Mouse (Mus musculus): ENCODE measurements around the gene Gabbr1. TPM values are rescaled to one million over a fixed set of nuclear protein-coding genes. Genes with fewer than 3 reads are reported as not detected.

Gabbr1 gene
- polyA plus RNA-seq, 1 experiment from 2014 or later: 6.9 TPM

DNA sequence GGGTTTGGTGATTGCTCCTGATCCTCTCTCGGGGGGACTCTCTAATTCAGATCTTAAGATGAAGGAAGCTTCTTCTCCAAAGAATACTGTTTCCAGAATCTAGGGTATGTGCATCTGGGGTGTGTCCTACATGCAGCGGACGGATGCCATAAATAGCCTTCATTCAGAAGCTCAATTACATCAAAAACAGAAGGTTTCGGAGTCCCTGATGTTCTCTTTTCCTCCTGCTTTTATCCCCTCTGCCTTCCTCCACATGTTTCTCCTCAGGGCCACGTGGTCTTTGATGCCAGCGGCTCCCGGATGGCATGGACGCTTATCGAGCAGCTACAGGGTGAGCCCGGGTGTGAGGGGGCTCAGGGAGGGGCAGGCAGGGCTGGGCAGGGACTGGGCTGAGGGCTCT, 17.3 kb downstream of the Gabbr1 start:
- H3K9ac ChIP-seq: no peak overlapping the region
- H3K4me2 ChIP-seq: no peak overlapping the region
- H3K9me3 ChIP-seq: no peaks in the 10 kb centered on the region
- ATAC-seq (ENCODE audit: extremely low read depth, insufficient number of reproducible peaks, low FRiP score, low TSS enrichment): no peak
- H3K4me1 ChIP-seq: no peaks in the 10 kb centered on the region
- H3K36me3 ChIP-seq: peaks cover 94% of the 10 kb centered on the region
- no peaks in the 10 kb centered on the region for H3K27me3 ChIP-seq (replicated peaks)
- no peak overlapping the region for H3K27ac ChIP-seq (replicated peaks)
- H3K4me3 ChIP-seq: no peak overlapping the region
- WGBS: 66% methylated on average over 10 of the region's 10 CpGs

DNA sequence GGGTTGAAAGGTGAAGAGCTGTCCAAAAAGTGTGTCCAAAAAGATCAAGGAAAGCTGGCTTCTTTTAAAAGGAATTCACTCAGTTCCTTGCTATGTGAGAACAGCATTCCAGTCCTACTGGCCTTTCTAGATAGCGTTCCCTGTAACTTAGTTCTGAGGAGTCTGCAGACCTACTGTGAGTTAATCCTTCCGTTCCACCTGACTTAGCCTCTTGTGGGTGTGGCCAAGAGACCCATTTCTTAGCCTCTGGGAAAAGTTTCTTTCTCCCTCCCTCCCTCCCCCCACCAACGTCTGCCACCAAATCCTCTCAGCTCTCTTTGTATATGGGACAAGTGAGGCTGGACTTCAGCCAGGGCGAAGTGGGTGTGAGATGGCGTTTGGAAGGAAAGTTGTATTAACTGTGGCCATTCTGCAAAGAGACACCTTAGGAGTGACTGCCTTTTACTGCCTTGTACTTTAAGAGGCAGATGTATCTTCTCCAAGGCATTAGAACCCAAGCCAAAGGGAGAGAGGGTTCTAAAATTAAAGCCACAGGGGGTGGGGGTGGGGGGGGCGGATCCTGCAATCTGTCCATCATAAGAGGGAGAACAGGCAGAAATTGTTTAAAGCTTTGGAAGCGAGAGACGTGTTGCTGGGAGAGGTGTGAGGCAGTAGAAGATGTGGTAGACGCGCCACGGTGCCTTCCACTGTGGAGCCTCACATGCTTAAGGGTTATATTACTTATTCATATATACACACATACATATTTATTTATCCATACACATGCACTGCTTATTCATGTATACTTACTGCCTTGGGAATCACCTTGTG, 18.1 kb downstream of the Gabbr1 start:
- no peak for ATAC-seq (ENCODE audit: extremely low read depth, insufficient number of reproducible peaks, low FRiP score, low TSS enrichment)
- 75% methylated on average over 11 of the region's 11 CpGs for WGBS
- no peaks in the 10 kb centered on the region for H3K27me3 ChIP-seq (replicated peaks)
- no peak overlapping the region for H3K4me3 ChIP-seq
- no peak overlapping the region for H3K9ac ChIP-seq
- no peaks in the 10 kb centered on the region for H3K9me3 ChIP-seq
- H3K4me1 ChIP-seq: no peaks in the 10 kb centered on the region
- no peak overlapping the region for H3K27ac ChIP-seq (replicated peaks)
- no peak overlapping the region for H3K4me2 ChIP-seq
- peaks cover 93% of the 10 kb centered on the region for H3K36me3 ChIP-seq

DNA sequence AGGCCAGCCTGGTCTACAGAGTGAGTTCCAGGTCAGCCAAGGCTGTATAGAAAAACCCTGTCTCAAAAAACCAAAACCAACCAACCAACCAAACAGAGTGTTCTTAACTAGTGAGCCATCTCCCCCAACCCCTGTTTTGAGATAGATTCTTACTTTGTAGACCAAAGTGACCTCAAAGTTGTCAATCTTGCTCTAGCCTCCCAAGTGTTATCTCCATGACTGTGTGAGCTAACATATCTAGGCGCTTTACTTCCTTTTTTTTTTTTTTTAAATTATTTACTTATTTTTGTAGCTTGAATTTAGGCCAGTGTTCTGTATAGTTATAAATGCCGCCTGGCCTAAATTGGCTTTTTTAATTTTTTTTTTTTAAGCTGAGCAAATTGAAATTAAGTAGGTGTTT, 20.2 kb downstream of the Gabbr1 start:
- H3K4me2 ChIP-seq: no peak overlapping the region
- no peak overlapping the region for H3K27ac ChIP-seq (replicated peaks)
- peaks cover 96% of the 10 kb centered on the region for H3K36me3 ChIP-seq
- no peaks in the 10 kb centered on the region for H3K27me3 ChIP-seq (replicated peaks)
- no peaks in the 10 kb centered on the region for H3K9me3 ChIP-seq
- 88% methylated on average over 2 of the region's 2 CpGs for WGBS
- no peak overlapping the region for H3K9ac ChIP-seq
- no peak for ATAC-seq (ENCODE audit: extremely low read depth, insufficient number of reproducible peaks, low FRiP score, low TSS enrichment)
- H3K4me1 ChIP-seq: no peaks in the 10 kb centered on the region
- H3K4me3 ChIP-seq: no peak overlapping the region

DNA sequence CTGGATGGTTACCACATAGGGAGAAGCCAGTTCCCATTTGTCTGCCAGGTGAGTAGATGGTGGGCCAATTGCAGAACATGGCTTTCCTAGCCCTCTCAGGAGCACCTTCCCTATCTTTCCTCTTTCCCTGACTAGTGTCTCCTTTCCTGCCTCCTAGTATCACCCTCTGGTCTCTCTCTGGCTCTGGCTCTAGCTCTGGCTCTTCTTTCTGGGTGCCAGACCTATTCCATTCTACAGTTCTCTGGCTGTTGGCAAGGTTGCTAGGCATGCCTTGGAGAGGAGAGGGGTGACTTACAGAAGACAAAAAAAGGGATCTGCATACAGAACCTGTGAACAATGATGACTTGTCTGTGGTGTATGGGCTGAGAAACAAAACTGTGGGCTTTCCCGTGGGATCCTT, 22.1 kb downstream of the Gabbr1 start:
- Histone ChIP-seq H3K4me3 (no peak overlapping the region), H3K27ac (replicated peaks) (no peak overlapping the region), H3K9me3 (no peaks in the 10 kb centered on the region), H3K9ac (no peak overlapping the region), H3K4me1 (no peaks in the 10 kb centered on the region), H3K36me3 (peaks cover 96% of the 10 kb centered on the region), H3K4me2 (no peak overlapping the region), H3K27me3 (replicated peaks) (no peaks in the 10 kb centered on the region)
- 88% methylated on average over 1 of the region's 1 CpGs for WGBS
- no peak for ATAC-seq (ENCODE audit: extremely low read depth, insufficient number of reproducible peaks, low FRiP score, low TSS enrichment)

DNA sequence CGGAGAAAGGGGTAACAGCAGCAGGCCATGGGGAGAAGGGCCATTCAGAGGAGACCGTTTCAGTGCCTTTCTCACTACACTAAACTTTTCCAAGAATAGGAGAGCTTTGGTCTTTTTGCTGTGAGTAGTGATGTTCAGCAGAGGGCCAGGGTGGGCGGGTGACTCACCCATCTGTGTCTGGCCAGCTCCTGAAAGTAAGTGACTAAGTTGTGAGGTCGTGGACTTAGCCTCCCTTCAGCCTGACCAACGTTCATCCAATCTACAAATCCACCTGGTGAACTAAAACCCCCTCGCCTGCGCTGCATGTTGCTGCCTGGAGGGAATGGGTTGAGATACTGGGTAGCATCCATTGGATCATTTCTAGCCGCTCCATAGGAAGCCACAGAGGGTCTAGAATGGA, 24.4 kb downstream of the Gabbr1 start:
- 79% methylated on average over 8 of the region's 8 CpGs for WGBS
- Histone ChIP-seq H3K9ac (no peak overlapping the region), H3K4me3 (no peak overlapping the region), H3K36me3 (peaks cover 96% of the 10 kb centered on the region), H3K9me3 (no peaks in the 10 kb centered on the region), H3K4me1 (no peaks in the 10 kb centered on the region), H3K27ac (replicated peaks) (no peak overlapping the region), H3K4me2 (no peak overlapping the region), H3K27me3 (replicated peaks) (no peaks in the 10 kb centered on the region)
- no peak for ATAC-seq (ENCODE audit: extremely low read depth, insufficient number of reproducible peaks, low FRiP score, low TSS enrichment)

- no peak for ATAC-seq (ENCODE audit: extremely low read depth, insufficient number of reproducible peaks, low FRiP score, low TSS enrichment)
- H3K36me3 ChIP-seq: peaks cover 78% of the 10 kb centered on the region
Observed at GRCm38 (mm10) chr17:37072080-37072729, 26.4 kb downstream of the Gabbr1 start.

GRCm38 (mm10) chr17:37072730-37073276, 27.0 kb downstream of the Gabbr1 start:
- H3K27ac ChIP-seq (replicated peaks): no peak overlapping the region
- no peak overlapping the region for H3K9ac ChIP-seq
- H3K4me3 ChIP-seq: no peak overlapping the region
- no peaks in the 10 kb centered on the region for H3K9me3 ChIP-seq
- no peak for ATAC-seq (ENCODE audit: extremely low read depth, insufficient number of reproducible peaks, low FRiP score, low TSS enrichment)
- H3K27me3 ChIP-seq (replicated peaks): no peaks in the 10 kb centered on the region
- H3K4me1 ChIP-seq: no peaks in the 10 kb centered on the region
- H3K4me2 ChIP-seq: no peak overlapping the region
- peaks cover 72% of the 10 kb centered on the region for H3K36me3 ChIP-seq
- 66% methylated on average over 11 of the region's 11 CpGs for WGBS

More at GRCm38 (mm10) chr17:37072080-37072729, 26.4 kb downstream of the Gabbr1 start:
- H3K4me2 ChIP-seq: no peak overlapping the region
- H3K9me3 ChIP-seq: no peaks in the 10 kb centered on the region
- no peak overlapping the region for H3K9ac ChIP-seq
- 83% methylated on average over 12 of the region's 12 CpGs for WGBS
- no peaks in the 10 kb centered on the region for H3K27me3 ChIP-seq (replicated peaks)
- no peaks in the 10 kb centered on the region for H3K4me1 ChIP-seq
- no peak overlapping the region for H3K4me3 ChIP-seq
- no peak overlapping the region for H3K27ac ChIP-seq (replicated peaks)

- H3K36me3 ChIP-seq: peaks cover 50% of the 10 kb centered on the region
- ATAC-seq (ENCODE audit: extremely low read depth, insufficient number of reproducible peaks, low FRiP score, low TSS enrichment): no peak
Observed at GRCm38 (mm10) chr17:37075181-37075580, 29.4 kb downstream of the Gabbr1 start.

GRCm38 (mm10) chr17:37075766-37076165, 30.0 kb downstream of the Gabbr1 start:
- no peak for ATAC-seq (ENCODE audit: extremely low read depth, insufficient number of reproducible peaks, low FRiP score, low TSS enrichment)
- no peak overlapping the region for H3K4me3 ChIP-seq
- WGBS: 50% methylated on average over 2 of the region's 2 CpGs

More at GRCm38 (mm10) chr17:37075181-37075580, 29.4 kb downstream of the Gabbr1 start:
- Histone ChIP-seq H3K27me3 (replicated peaks) (no peaks in the 10 kb centered on the region), H3K4me2 (no peak overlapping the region), H3K9me3 (no peaks in the 10 kb centered on the region), H3K4me3 (no peak overlapping the region), H3K27ac (replicated peaks) (no peak overlapping the region), H3K9ac (no peak overlapping the region), H3K4me1 (peaks cover 5% of the 10 kb centered on the region)
- 74% methylated on average over 6 of the region's 6 CpGs for WGBS

GRCm38 (mm10) chr17:37078193-37078592, 32.4 kb downstream of the Gabbr1 start:
- Histone ChIP-seq H3K27me3 (replicated peaks) (no peaks in the 10 kb centered on the region), H3K4me1 (peaks cover 6% of the 10 kb centered on the region), H3K9me3 (no peaks in the 10 kb centered on the region), H3K9ac (no peak overlapping the region), H3K36me3 (peaks cover 21% of the 10 kb centered on the region), H3K4me3 (no peak overlapping the region), H3K27ac (replicated peaks) (no peak overlapping the region), H3K4me2 (no peak overlapping the region)
- WGBS: 32% methylated on average over 1 of the region's 1 CpGs
- no peak for ATAC-seq (ENCODE audit: extremely low read depth, insufficient number of reproducible peaks, low FRiP score, low TSS enrichment)

More at GRCm38 (mm10) chr17:37075766-37076165, 30.0 kb downstream of the Gabbr1 start:
- peaks cover 44% of the 10 kb centered on the region for H3K36me3 ChIP-seq
- no peaks in the 10 kb centered on the region for H3K27me3 ChIP-seq (replicated peaks)
- no peaks in the 10 kb centered on the region for H3K9me3 ChIP-seq
- H3K4me1 ChIP-seq: peaks cover 6% of the 10 kb centered on the region
- H3K9ac ChIP-seq: no peak overlapping the region
- no peak overlapping the region for H3K4me2 ChIP-seq
- no peak overlapping the region for H3K27ac ChIP-seq (replicated peaks)

GRCm38 (mm10) chr17:37078990-37079389, 33.2 kb downstream of the Gabbr1 start:
- no peak for ATAC-seq (ENCODE audit: extremely low read depth, insufficient number of reproducible peaks, low FRiP score, low TSS enrichment)
- H3K9ac ChIP-seq: no peak overlapping the region
- H3K36me3 ChIP-seq: peaks cover 13% of the 10 kb centered on the region
- H3K9me3 ChIP-seq: no peaks in the 10 kb centered on the region
- H3K27me3 ChIP-seq (replicated peaks): no peaks in the 10 kb centered on the region
- H3K4me2 ChIP-seq: no peak overlapping the region
- 38% methylated on average over 2 of the region's 2 CpGs for WGBS
- H3K4me1 ChIP-seq: peaks cover 6% of the 10 kb centered on the region
- no peak overlapping the region for H3K4me3 ChIP-seq
- H3K27ac ChIP-seq (replicated peaks): no peak overlapping the region
